Mouse (Mus musculus) midbrain, postnatal 0 days (tissue): ENCODE measurements around the gene Polg. TPM values are rescaled to one million over a fixed set of nuclear protein-coding genes. Genes with fewer than 3 reads are reported as not detected.

Source experiments
- ATAC-seq: fragments of 200-750 bp; cut with Nextera tagmentation; 2 replicates; pipeline ENCODE4 v1.8.0; 2017; ENCODE audit warnings: moderate number of reproducible peaks, mild to moderate bottlenecking, moderate TSS enrichment, moderate library complexity; ENCODE audit not compliant: low FRiP score
- DNase-seq: peaks from one replicate; pipeline ENCODE4 v3.0.0-alpha.2; 2015; ENCODE audit warnings: low spot score
- H3K27ac ChIP-seq: fragments of 300-500 bp; sonication (generic); 2 replicates; pipeline ENCODE4 v1.5.1; 2014; ENCODE audit warnings: low read depth, mild to moderate bottlenecking, low read length, mixed read lengths
- H3K27me3 ChIP-seq: fragments of 300-500 bp; sonication (generic); 2 replicates; pipeline ENCODE4 v1.6.1; 2014; ENCODE audit warnings: low read length, control low read depth, mixed read lengths; ENCODE audit not compliant: insufficient read depth
- H3K36me3 ChIP-seq: fragments of 300-500 bp; sonication (generic); 2 replicates; pipeline ENCODE4 v1.6.1; 2014; ENCODE audit warnings: low read length, control low read depth, mixed read lengths; ENCODE audit not compliant: insufficient read depth
- H3K4me1 ChIP-seq: fragments of 300-500 bp; sonication (generic); 2 replicates; pipeline ENCODE4 v1.6.1; 2014; ENCODE audit warnings: mild to moderate bottlenecking, control low read depth, antibody characterized with exemption, low read length, mixed read lengths; ENCODE audit not compliant: insufficient read depth
- H3K4me2 ChIP-seq: fragments of 300-500 bp; sonication (generic); 2 replicates; pipeline ENCODE4 v1.6.1; 2014; ENCODE audit warnings: low read depth, mild to moderate bottlenecking, low read length, mixed read lengths; ENCODE audit not compliant: poor library complexity, severe bottlenecking
- H3K4me3 ChIP-seq: fragments of 300-500 bp; sonication (generic); 2 replicates; pipeline ENCODE4 v1.5.1; 2014; ENCODE audit warnings: low read depth, mild to moderate bottlenecking, low read length, moderate library complexity
- H3K9ac ChIP-seq: fragments of 300-500 bp; sonication (generic); replicated peaks from 2 replicates; pipeline ENCODE4 v1.6.1; 2014; ENCODE audit warnings: mild to moderate bottlenecking, low read length, moderate library complexity, mixed read lengths; ENCODE audit not compliant: poor library complexity, severe bottlenecking
- H3K9me3 ChIP-seq: fragments of 300-500 bp; sonication (generic); 2 replicates; pipeline ENCODE4 v1.6.1; 2016; ENCODE audit warnings: low read length, control low read depth
- CTCF ChIP-seq: IDR thresholded peaks from 2 replicates; pipeline ENCODE4 v1.5.1; 2016; ENCODE audit warnings: antibody characterized with exemption, mild to moderate bottlenecking
- WGBS: fragments of 180-500 bp; shearing (Covaris S2); extraction: QIAGEN DNeasy Blood & Tissue Kit; methylation state at CpG from one replicate; pipeline ENCODE4 v1.1.7; 2014; 5-methylcytosine and 5-hydroxymethylcytosine counted together
- polyA plus RNA-seq: library from polyadenylated mRNA; unstranded; fragments of >200 nt; fragmentation: Nextera tagmentation; extraction: Ambion mirVana; gene quantifications from 2 replicates; pipeline ENCODE4 v1.2.1, GENCODE M21; 2015
- total RNA-seq: library from RNA; depleted of rRNA; stranded (reverse); fragments of >200 nt; gene quantifications from 2 replicates; pipeline ENCODE4 v1.2.3, GENCODE M21; 2014; rRNA removed

Polg gene
- total RNA-seq (46.5 and 49.4 TPM in 2 replicates), polyA plus RNA-seq (16.9 and 18.6 TPM in 2 replicates)

DNA sequence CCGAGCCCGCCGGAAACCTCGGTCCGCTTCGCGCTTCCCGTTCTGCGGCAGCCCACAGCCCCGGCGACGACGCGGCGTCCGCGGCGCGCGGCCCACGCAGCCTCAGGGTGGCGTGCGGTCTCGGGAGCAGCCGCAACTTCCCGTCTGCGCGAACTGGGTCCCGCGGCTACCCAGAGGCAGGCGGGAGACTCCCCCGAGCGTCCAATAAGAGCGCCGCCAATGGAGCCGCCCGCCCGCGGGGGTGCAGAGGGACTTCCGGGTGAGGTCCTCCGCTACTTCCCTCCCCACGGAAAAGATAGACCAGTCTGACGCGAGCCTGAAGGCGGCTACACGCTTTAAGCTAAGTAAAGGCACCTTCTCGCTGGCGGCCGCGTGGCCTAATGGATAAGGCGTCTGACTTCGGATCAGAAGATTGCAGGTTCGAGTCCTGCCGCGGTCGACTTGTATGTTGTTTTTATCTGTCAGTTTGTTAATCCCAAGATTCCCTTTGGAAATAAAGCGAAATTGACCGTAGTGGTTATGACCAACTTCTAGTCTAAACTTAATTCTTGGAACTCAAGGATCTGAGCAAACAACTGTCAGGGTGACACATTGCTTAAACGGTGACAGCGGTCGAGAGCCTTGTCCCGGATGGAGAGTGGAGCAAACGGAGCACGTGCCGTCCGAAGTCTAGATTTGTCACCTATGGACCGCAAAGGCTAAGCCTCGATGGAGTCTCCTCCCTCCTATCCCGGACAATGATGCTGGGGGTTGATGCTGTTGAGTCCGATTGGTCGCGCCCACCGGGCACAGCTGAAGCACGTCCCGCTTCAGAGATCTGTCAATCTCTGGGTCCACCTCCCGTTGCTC is at the start of gene Polg:
Gene Polg, minus strand, starts transcription at position 310 of the 849 bp plus-strand sequence.
- peak; percentile 37; the same call in 1 of the 2 replicates for TF ChIP-seq CTCF
- Histone ChIP-seq H3K27me3 (no peaks in the 10 kb centered on the region), H3K4me1 (peaks cover 10% of the 10 kb centered on the region; the same call in 1 of the 2 replicates), H3K4me2 (peak within 1 kb of the TSS; percentile 84), H3K9ac (peak within 1 kb of the TSS; percentile 77), H3K4me3 (peak within 1 kb of the TSS; percentile 92), H3K27ac (peak within 1 kb of the TSS; percentile 80), H3K36me3 (peaks cover 7% of the 10 kb centered on the region), H3K9me3 (no peaks in the 10 kb centered on the region)
- ATAC-seq (peak; percentile 95), DNase-seq (peak; percentile 97)
- under 1% methylated on average over 62 of the region's 76 CpGs for WGBS

- peaks cover 4% of the 10 kb centered on the region for H3K27me3 ChIP-seq
- no peak for TF ChIP-seq CTCF
- DNase-seq: no peak
- no peaks in the 10 kb centered on the region for H3K9me3 ChIP-seq
- H3K36me3 ChIP-seq: peaks cover 5% of the 10 kb centered on the region; the same call in 1 of the 2 replicates
- peak overlapping the region; percentile 66 for H3K9ac ChIP-seq
- H3K27ac ChIP-seq: peak overlapping the region; percentile 74
- peaks cover 15% of the 10 kb centered on the region; the same call in 1 of the 2 replicates for H3K4me1 ChIP-seq
- ATAC-seq: 0 out of 2 replicates have a peak, but pooled peaks have one; percentile 1
- peak overlapping the region; percentile 34 for H3K4me3 ChIP-seq
- WGBS: 36% methylated on average over 9 of the region's 9 CpGs
- peak overlapping the region; percentile 65 for H3K4me2 ChIP-seq
Observed at GRCm38 (mm10) chr7:79515861-79516260, 49.7 kb upstream of the Polg start.

DNA sequence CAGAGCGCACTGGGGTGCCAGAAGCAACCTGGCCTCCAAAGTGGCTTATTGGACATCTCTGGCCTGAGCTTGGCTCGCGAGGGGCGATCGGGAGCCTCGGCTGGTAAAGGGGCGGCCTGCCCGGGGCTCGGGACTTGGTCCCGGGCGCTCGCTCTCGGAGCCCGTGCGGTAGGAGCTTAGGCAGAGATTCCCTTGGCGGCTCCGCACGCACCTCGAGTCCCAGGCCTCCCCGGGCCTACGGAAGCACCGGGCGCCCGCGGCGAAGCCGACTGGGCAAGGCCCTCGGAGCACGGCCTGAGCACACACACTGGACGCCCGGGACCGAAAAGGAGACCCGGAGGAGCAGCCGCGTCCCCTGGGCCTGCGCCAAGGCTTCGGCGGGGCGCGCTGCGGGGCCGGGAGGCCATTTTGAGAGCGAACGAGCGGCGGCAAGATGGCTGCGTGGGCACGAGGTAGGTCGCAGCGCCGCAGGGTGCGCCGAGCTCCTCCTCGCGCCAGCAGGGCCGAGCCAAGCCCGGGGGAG is 49.1 kb upstream of the Polg start:
- TF ChIP-seq CTCF: no peak

DNA sequence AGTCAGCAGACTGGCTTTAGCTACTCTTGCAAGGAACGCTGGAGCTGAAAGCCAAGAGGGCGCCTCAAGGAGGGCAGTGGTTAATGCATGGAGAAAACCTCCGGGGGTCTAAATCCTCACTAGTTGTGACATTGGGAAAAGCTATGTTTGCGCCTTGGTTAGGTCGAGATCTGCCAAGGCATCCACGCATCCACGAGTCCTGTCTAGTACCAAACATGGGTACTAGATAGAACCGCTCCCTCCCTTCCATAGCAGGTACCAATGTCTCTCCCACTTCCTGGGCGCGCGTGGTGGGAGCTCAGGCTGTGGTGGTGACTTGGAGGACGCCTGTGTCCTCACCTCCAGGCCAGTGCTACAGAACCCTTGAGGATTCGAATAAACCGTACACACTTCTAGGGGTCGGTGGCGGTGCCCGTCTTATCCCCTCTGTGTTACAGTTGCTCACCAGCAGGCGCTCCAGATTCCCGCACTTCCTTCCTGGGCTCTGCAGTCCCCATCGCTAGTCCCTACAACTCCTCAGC is 48.3 kb upstream of the Polg start:
- no peak overlapping the region for H3K4me3 ChIP-seq
- 16% methylated on average over 20 of the region's 20 CpGs for WGBS
- 0 out of 2 replicates have a peak, but pooled peaks cover 2% of the 10 kb centered on the region for H3K36me3 ChIP-seq
- TF ChIP-seq CTCF: peak; percentile 40
- no peak for ATAC-seq
- peak overlapping the region; percentile 29; the same call in 1 of the 2 replicates for H3K9ac ChIP-seq
- H3K27ac ChIP-seq: peak overlapping the region; percentile 74
- peaks cover 11% of the 10 kb centered on the region; the same call in 1 of the 2 replicates for H3K4me1 ChIP-seq
- no peak for DNase-seq
- H3K27me3 ChIP-seq: peaks cover 11% of the 10 kb centered on the region
- no peaks in the 10 kb centered on the region for H3K9me3 ChIP-seq
- H3K4me2 ChIP-seq: peak overlapping the region; percentile 65; the same call in 1 of the 2 replicates

More for the DNA sequence above, 49.1 kb upstream of the Polg start:
- H3K27ac ChIP-seq: peak overlapping the region; percentile 74
- peak; percentile 32; the same call in 1 of the 2 replicates for ATAC-seq
- peak overlapping the region; percentile 66 for H3K9ac ChIP-seq
- peak overlapping the region; percentile 34 for H3K4me3 ChIP-seq
- peaks cover 14% of the 10 kb centered on the region; the same call in 1 of the 2 replicates for H3K4me1 ChIP-seq
- H3K27me3 ChIP-seq: peaks cover 4% of the 10 kb centered on the region
- H3K36me3 ChIP-seq: peaks cover 5% of the 10 kb centered on the region; the same call in 1 of the 2 replicates
- no peaks in the 10 kb centered on the region for H3K9me3 ChIP-seq
- peak overlapping the region; percentile 65 for H3K4me2 ChIP-seq
- DNase-seq: peak; percentile 61
- WGBS: 4% methylated on average over 47 of the region's 57 CpGs

DNA sequence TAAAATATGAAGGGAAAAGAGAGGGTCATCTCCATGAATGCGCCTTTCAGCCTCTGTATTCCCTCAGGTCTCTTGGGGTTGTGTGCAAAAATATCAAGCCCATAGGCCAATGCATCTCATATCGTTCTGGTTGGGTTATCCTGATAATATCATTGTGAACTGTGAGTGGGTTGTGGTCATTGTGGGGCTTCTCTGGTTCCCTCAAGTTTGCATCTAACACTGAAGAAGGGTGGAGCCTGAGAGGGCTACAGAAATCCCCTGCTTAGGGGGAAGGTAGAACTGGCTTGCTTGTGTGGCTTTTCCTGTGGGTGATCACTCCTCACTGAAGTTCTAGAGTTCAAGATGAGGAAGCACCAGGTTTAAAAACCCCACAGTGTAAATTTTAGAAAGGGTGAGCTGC is 47.3 kb upstream of the Polg start:
- H3K9ac ChIP-seq: no peak overlapping the region
- ATAC-seq (no peak), DNase-seq (no peak)
- H3K4me3 ChIP-seq: no peak overlapping the region
- 0 out of 2 replicates have a peak, but pooled peaks cover 2% of the 10 kb centered on the region for H3K36me3 ChIP-seq
- WGBS: 22% methylated on average over 2 of the region's 2 CpGs
- H3K9me3 ChIP-seq: no peaks in the 10 kb centered on the region
- H3K27ac ChIP-seq: 0 out of 2 replicates have a peak overlapping the region, but pooled peaks have one; percentile 13
- H3K4me1 ChIP-seq: 0 out of 2 replicates have a peak, but pooled peaks cover 10% of the 10 kb centered on the region
- TF ChIP-seq CTCF: no peak
- H3K4me2 ChIP-seq: no peak overlapping the region
- peaks cover 11% of the 10 kb centered on the region for H3K27me3 ChIP-seq
